In the genomic region with DNA sequence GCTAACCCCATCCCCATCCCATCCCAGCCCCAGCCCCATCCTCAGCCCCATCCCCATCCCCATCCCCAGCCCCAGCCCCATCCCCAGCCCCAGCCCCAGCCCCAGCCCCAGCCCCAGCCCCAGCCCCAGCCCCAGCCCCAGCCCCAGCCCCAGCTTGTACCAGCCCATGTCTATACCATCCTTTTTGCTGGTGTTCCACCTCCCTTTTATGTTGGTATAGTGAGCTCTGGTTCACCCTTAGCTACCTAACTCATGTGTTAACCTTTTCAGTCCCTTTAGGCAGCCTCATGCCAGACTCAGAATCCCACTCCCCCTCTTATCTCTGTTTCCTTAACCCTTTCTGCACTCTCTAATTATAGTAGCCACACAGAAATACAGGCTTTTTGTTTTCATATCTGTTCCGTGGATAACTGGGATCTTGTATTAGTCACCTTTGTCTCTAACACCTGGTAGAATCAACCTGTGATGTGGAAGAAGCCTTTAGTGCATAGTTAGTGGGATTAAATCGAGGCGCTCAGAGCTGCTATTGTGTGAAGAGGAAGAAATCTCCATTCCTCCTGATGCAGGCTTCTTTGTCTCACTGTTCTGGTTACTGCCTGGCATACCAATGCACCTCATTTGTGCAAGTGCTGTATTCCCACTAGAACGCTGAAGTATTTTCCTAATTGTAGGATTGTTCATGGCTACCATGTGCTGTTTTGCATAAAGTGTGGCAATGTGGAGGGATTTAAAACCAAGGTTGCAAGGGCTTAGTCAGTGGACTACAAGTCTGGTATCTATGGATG, we compare ENCODE assay signal across 22 mouse cellular contexts.
A peak's percentile ranks its signal among the peaks of the same experiment; 100 is the strongest.
DNase-seq lines count a peak whose midpoint lies in the region; ATAC-seq and TF ChIP-seq lines count a peak whose summit lies in the region.
"Had no signal": no experiment of that assay in that cellular context is flagged by ENCODE, and none has a peak within 500 bp of the region (broad histone marks: within the 10 kb centered on the region; RNA-seq: fewer than 3 reads in every experiment).

No protein-coding gene starts in this region.

- WGBS in hindbrain, embryonic 12.5 days: 64% methylated on average over 4 of the region's 4 CpGs
- WGBS in hindbrain, embryonic 10.5 days: 68% methylated on average over 4 of the region's 4 CpGs
- 14% methylated on average over 4 of the region's 4 CpGs for WGBS in midbrain, embryonic 12.5 days
- WGBS in midbrain, postnatal 0 days: 22% methylated on average over 4 of the region's 4 CpGs
- WGBS in forebrain, embryonic 16.5 days: 6% methylated on average over 4 of the region's 4 CpGs
- WGBS in midbrain, embryonic 16.5 days: 19% methylated on average over 4 of the region's 4 CpGs

- H3K9me3 ChIP-seq in hindbrain, embryonic 12.5 days (replicated peaks): no peaks in the 10 kb centered on the region
- H3K9me3 ChIP-seq in hindbrain, embryonic 10.5 days: no peaks in the 10 kb centered on the region
- H3K9me3 ChIP-seq in midbrain, embryonic 12.5 days: no peaks in the 10 kb centered on the region
- H3K9me3 ChIP-seq in midbrain, postnatal 0 days (ENCODE audit: low read length): no peaks in the 10 kb centered on the region
- no peaks in the 10 kb centered on the region for H3K9me3 ChIP-seq in forebrain, embryonic 16.5 days (ENCODE audit: control insufficient read depth, low read length)
- no peaks in the 10 kb centered on the region for H3K9me3 ChIP-seq in midbrain, embryonic 16.5 days (replicated peaks; ENCODE audit: control insufficient read depth, low read length, poor library complexity, severe bottlenecking)
- H3K9me3 ChIP-seq: embryonic facial prominence, embryonic 12.5 days; heart, embryonic 10.5 days; intestine, embryonic 15.5 days had no signal

- no peak for DNase-seq in hindbrain, embryonic 10.5 days (ENCODE audit: low spot score)
- DNase-seq in midbrain, postnatal 0 days (ENCODE audit: low spot score): no peak
- DNase-seq in kidney, adult 18-20 months: no peak
- DNase-seq in retina, postnatal 1 day: no peak
- DNase-seq: adrenal gland, postnatal 14 days; cerebellum, adult 2 months; cerebellum, postnatal 14 days; gastrocnemius, postnatal 36 days; heart, adult 18-20 months; heart, postnatal 10 days; heart, postnatal 4 days; kidney, adult 8-10 months had no signal

- H3K4me2 ChIP-seq in hindbrain, embryonic 12.5 days (replicated peaks): no peak overlapping the region
- no peak overlapping the region for H3K4me2 ChIP-seq in midbrain, embryonic 12.5 days (replicated peaks)
- no peak overlapping the region for H3K4me2 ChIP-seq in midbrain, postnatal 0 days (ENCODE audit: low read depth, low read length, poor library complexity, severe bottlenecking)
- no peak overlapping the region for H3K4me2 ChIP-seq in forebrain, embryonic 16.5 days (ENCODE audit: low read length)
- no peak overlapping the region for H3K4me2 ChIP-seq in midbrain, embryonic 16.5 days (ENCODE audit: low read length)
- H3K4me2 ChIP-seq: embryonic facial prominence, embryonic 12.5 days; intestine, embryonic 15.5 days had no signal

- no peaks in the 10 kb centered on the region for H3K4me1 ChIP-seq in hindbrain, embryonic 12.5 days
- no peaks in the 10 kb centered on the region for H3K4me1 ChIP-seq in hindbrain, embryonic 10.5 days (replicated peaks)
- peaks cover 7% of the 10 kb centered on the region for H3K4me1 ChIP-seq in midbrain, embryonic 12.5 days
- H3K4me1 ChIP-seq in midbrain, postnatal 0 days (ENCODE audit: insufficient read depth, low read length): peaks cover 4% of the 10 kb centered on the region; the same call in 1 of the 2 replicates
- peaks cover 3% of the 10 kb centered on the region for H3K4me1 ChIP-seq in forebrain, embryonic 16.5 days (replicated peaks; ENCODE audit: control insufficient read depth, insufficient read depth, low read length)
- peaks cover 8% of the 10 kb centered on the region; the same call in 1 of the 2 replicates for H3K4me1 ChIP-seq in midbrain, embryonic 16.5 days (ENCODE audit: control insufficient read depth, insufficient read depth, low read length)
- H3K4me1 ChIP-seq: embryonic facial prominence, embryonic 12.5 days; heart, embryonic 10.5 days; intestine, embryonic 15.5 days had no signal

- no peaks in the 10 kb centered on the region for H3K27me3 ChIP-seq in hindbrain, embryonic 12.5 days
- H3K27me3 ChIP-seq in hindbrain, embryonic 10.5 days (ENCODE audit: insufficient read depth, poor library complexity, severe bottlenecking): no peaks in the 10 kb centered on the region
- 0 out of 2 replicates have a peak, but pooled peaks cover 5% of the 10 kb centered on the region for H3K27me3 ChIP-seq in midbrain, embryonic 12.5 days
- H3K27me3 ChIP-seq in midbrain, postnatal 0 days (ENCODE audit: insufficient read depth, low read length): no peaks in the 10 kb centered on the region
- H3K27me3 ChIP-seq in forebrain, embryonic 16.5 days (replicated peaks; ENCODE audit: control insufficient read depth, insufficient read depth, low read length): no peaks in the 10 kb centered on the region
- H3K27me3 ChIP-seq in midbrain, embryonic 16.5 days (ENCODE audit: control insufficient read depth, insufficient read depth, low read depth, low read length): no peaks in the 10 kb centered on the region
- H3K27me3 ChIP-seq: CH12.LX; embryonic facial prominence, embryonic 12.5 days; intestine, embryonic 15.5 days; Patski had no signal

- no peak overlapping the region for H3K4me3 ChIP-seq in hindbrain, embryonic 12.5 days
- no peak overlapping the region for H3K4me3 ChIP-seq in hindbrain, embryonic 10.5 days
- no peak overlapping the region for H3K4me3 ChIP-seq in midbrain, embryonic 12.5 days
- H3K4me3 ChIP-seq in midbrain, postnatal 0 days (ENCODE audit: low read depth, low read length): no peak overlapping the region
- no peak overlapping the region for H3K4me3 ChIP-seq in forebrain, embryonic 16.5 days (replicated peaks; ENCODE audit: low read length)
- H3K4me3 ChIP-seq in midbrain, embryonic 16.5 days (ENCODE audit: low read depth, low read length): no peak overlapping the region
- H3K4me3 ChIP-seq: embryonic facial prominence, embryonic 12.5 days; heart, embryonic 10.5 days; intestine, embryonic 15.5 days had no signal

- no peaks in the 10 kb centered on the region for H3K36me3 ChIP-seq in hindbrain, embryonic 12.5 days
- no peaks in the 10 kb centered on the region for H3K36me3 ChIP-seq in hindbrain, embryonic 10.5 days
- no peaks in the 10 kb centered on the region for H3K36me3 ChIP-seq in midbrain, embryonic 12.5 days
- no peaks in the 10 kb centered on the region for H3K36me3 ChIP-seq in midbrain, postnatal 0 days (ENCODE audit: insufficient read depth, low read length)
- H3K36me3 ChIP-seq in forebrain, embryonic 16.5 days (ENCODE audit: control insufficient read depth, insufficient read depth): no peaks in the 10 kb centered on the region
- H3K36me3 ChIP-seq in midbrain, embryonic 16.5 days (ENCODE audit: control insufficient read depth, insufficient read depth, low read length): no peaks in the 10 kb centered on the region
- H3K36me3 ChIP-seq: embryonic facial prominence, embryonic 12.5 days; heart, embryonic 10.5 days; intestine, embryonic 15.5 days had no signal

- 0 out of 2 replicates have a peak, but pooled peaks have one; percentile 19 for ATAC-seq in hindbrain, embryonic 12.5 days (ENCODE audit: low FRiP score)
- ATAC-seq in midbrain, embryonic 12.5 days (ENCODE audit: low FRiP score, low read depth): peak; percentile 72
- no peak for ATAC-seq in midbrain, postnatal 0 days (ENCODE audit: low FRiP score)
- peak; percentile 50; the same call in 1 of the 2 replicates for ATAC-seq in forebrain, embryonic 16.5 days
- ATAC-seq in midbrain, embryonic 16.5 days: peak; percentile 71
- ATAC-seq: activated CD4-positive, CD25-positive, alpha-beta regulatory T cell, adult 4 months; intestine, embryonic 15.5 days; Patski had no signal

- H3K9ac ChIP-seq in hindbrain, embryonic 12.5 days: no peak overlapping the region
- no peak overlapping the region for H3K9ac ChIP-seq in midbrain, embryonic 12.5 days (replicated peaks)
- H3K9ac ChIP-seq in midbrain, postnatal 0 days (replicated peaks; ENCODE audit: low read length, poor library complexity, severe bottlenecking): no peak overlapping the region
- H3K9ac ChIP-seq in forebrain, embryonic 16.5 days (replicated peaks; ENCODE audit: low read depth, low read length): no peak overlapping the region
- H3K9ac ChIP-seq in midbrain, embryonic 16.5 days (ENCODE audit: low read depth, low read length): no peak overlapping the region
- H3K9ac ChIP-seq: embryonic facial prominence, embryonic 12.5 days; intestine, embryonic 15.5 days had no signal

- no peak overlapping the region for H3K27ac ChIP-seq in hindbrain, embryonic 12.5 days
- no peak overlapping the region for H3K27ac ChIP-seq in hindbrain, embryonic 10.5 days
- H3K27ac ChIP-seq in midbrain, embryonic 12.5 days (replicated peaks): no peak overlapping the region
- H3K27ac ChIP-seq in midbrain, postnatal 0 days (ENCODE audit: low read depth, low read length): no peak overlapping the region
- no peak overlapping the region for H3K27ac ChIP-seq in forebrain, embryonic 16.5 days (ENCODE audit: low read length)
- H3K27ac ChIP-seq in midbrain, embryonic 16.5 days (ENCODE audit: low read length): no peak overlapping the region
- H3K27ac ChIP-seq: embryonic facial prominence, embryonic 12.5 days; heart, embryonic 10.5 days; intestine, embryonic 15.5 days had no signal

- TF ChIP-seq CTCF in midbrain, postnatal 0 days (IDR thresholded peaks at IDR 0.05): no peak
